ENCODE assay signal across 8 mouse cellular contexts in the genomic region with DNA sequence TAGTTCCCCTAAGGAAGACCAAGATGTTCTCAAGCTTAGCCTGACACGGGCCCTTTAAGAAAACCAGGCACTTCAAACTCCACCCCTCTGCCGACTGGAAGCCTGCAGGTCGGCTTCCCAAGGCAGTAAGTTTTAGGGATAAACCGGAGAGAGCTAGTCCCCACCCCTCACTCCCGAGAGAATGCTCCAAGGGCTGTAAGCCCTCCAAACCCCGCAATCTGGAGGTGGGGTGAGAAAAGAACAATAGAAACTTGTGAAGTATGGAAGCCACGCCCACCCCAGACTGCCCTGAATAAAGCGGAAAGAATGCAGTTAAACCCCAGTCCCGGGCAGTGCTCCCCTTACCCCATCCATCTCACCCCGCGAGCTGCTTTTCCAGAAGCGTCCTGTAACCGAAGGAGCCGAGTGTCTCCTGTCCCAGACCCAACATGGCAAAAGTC. TPM values are rescaled to one million over a fixed set of nuclear protein-coding genes. Genes with fewer than 3 reads are reported as not detected.
DNase-seq lines count a peak whose midpoint lies in the region; ATAC-seq lines count a peak whose summit lies in the region.

No protein-coding gene starts in this region.

- H3K4me2 ChIP-seq in intestine, embryonic 15.5 days (replicated peaks), result peak overlapping the region; percentile 83
- H3K4me2 ChIP-seq in liver, embryonic 16.5 days (ENCODE audit: low read depth, low read length), result peak overlapping the region; percentile 94
- peak overlapping the region; percentile 50 for H3K4me2 ChIP-seq in neural tube, embryonic 11.5 days (ENCODE audit: low read depth)

- peak; percentile 28 for ATAC-seq in intestine, embryonic 15.5 days
- no peak for ATAC-seq in liver, embryonic 16.5 days (ENCODE audit: low read depth)
- 0 out of 2 replicates have a peak, but pooled peaks have one; percentile 16 for ATAC-seq in neural tube, embryonic 11.5 days (ENCODE audit: insufficient read depth, low FRiP score, low TSS enrichment)

- 0% methylated on average over 14 of the region's 14 CpGs for WGBS in intestine, embryonic 15.5 days
- WGBS in liver, embryonic 16.5 days (ENCODE audit: insufficient replicate concordance), result 0% methylated on average over 14 of the region's 14 CpGs
- WGBS in neural tube, embryonic 11.5 days, result 0% methylated on average over 14 of the region's 14 CpGs

- H3K4me1 ChIP-seq in intestine, embryonic 15.5 days (replicated peaks), result peaks cover 12% of the 10 kb centered on the region
- H3K4me1 ChIP-seq in liver, embryonic 16.5 days (ENCODE audit: control insufficient read depth, low read depth, low read length), result peaks cover 43% of the 10 kb centered on the region
- H3K4me1 ChIP-seq in neural tube, embryonic 11.5 days (ENCODE audit: control insufficient read depth, insufficient read depth, low read length), result peaks cover 18% of the 10 kb centered on the region

- peak overlapping the region; percentile 55 for H3K4me3 ChIP-seq in intestine, embryonic 15.5 days (replicated peaks)
- H3K4me3 ChIP-seq in liver, embryonic 16.5 days (ENCODE audit: low read depth, low read length), result peak overlapping the region; percentile 91
- H3K4me3 ChIP-seq in neural tube, embryonic 11.5 days (ENCODE audit: low read depth, low read length), result peak overlapping the region; percentile 38

- H3K9ac ChIP-seq in intestine, embryonic 15.5 days, result peak overlapping the region; percentile 45
- peak overlapping the region; percentile 88 for H3K9ac ChIP-seq in liver, embryonic 16.5 days (ENCODE audit: low read depth, low read length)
- H3K9ac ChIP-seq in neural tube, embryonic 11.5 days (ENCODE audit: low read length), result peak overlapping the region; percentile 26

- H3K27me3 ChIP-seq in intestine, embryonic 15.5 days (replicated peaks), result no peaks in the 10 kb centered on the region
- H3K27me3 ChIP-seq in liver, embryonic 16.5 days (ENCODE audit: control insufficient read depth, insufficient read depth, low read depth, low read length), result no peaks in the 10 kb centered on the region
- no peaks in the 10 kb centered on the region for H3K27me3 ChIP-seq in neural tube, embryonic 11.5 days (ENCODE audit: control insufficient read depth, insufficient read depth, low read length)

- no peaks in the 10 kb centered on the region for H3K36me3 ChIP-seq in intestine, embryonic 15.5 days
- no peaks in the 10 kb centered on the region for H3K36me3 ChIP-seq in liver, embryonic 16.5 days (ENCODE audit: control insufficient read depth, insufficient read depth)
- H3K36me3 ChIP-seq in neural tube, embryonic 11.5 days (ENCODE audit: control insufficient read depth, insufficient read depth, low read length), result no peaks in the 10 kb centered on the region

- peak; percentile 28 for DNase-seq in right cerebral cortex, postnatal 25 days
- DNase-seq in right cerebral cortex, postnatal 14 days, result no peak
- peak; percentile 79 for DNase-seq in embryo, embryonic 11 days
- peak; percentile 32 to 55 for DNase-seq in gastrocnemius, postnatal 4 days (ENCODE audit: low spot score in 2 of 2)
- DNase-seq in neural tube, embryonic 11.5 days (ENCODE audit: low spot score), result peak; percentile 70
- peak; percentile 58 for DNase-seq in thymus, postnatal 10 days (ENCODE audit: low spot score in 2 of 2)

- H3K27ac ChIP-seq in intestine, embryonic 15.5 days, result peak overlapping the region; percentile 90
- peak overlapping the region; percentile 80 for H3K27ac ChIP-seq in liver, embryonic 16.5 days (ENCODE audit: low read length)
- no peak overlapping the region; the same call in 1 of the 2 replicates for H3K27ac ChIP-seq in neural tube, embryonic 11.5 days (ENCODE audit: low read depth, low read length)

- no peaks in the 10 kb centered on the region for H3K9me3 ChIP-seq in intestine, embryonic 15.5 days
- H3K9me3 ChIP-seq in liver, embryonic 16.5 days (replicated peaks; ENCODE audit: control insufficient read depth, low read length), result no peaks in the 10 kb centered on the region
- H3K9me3 ChIP-seq in neural tube, embryonic 11.5 days (ENCODE audit: control insufficient read depth, low read length), result no peaks in the 10 kb centered on the region

RNA-seq across cellular contexts. Expression of a gene that starts 1.9 kb away (rescaled TPM):
- 10 to 100 TPM; 65.3 to 73.4 TPM for total RNA-seq in gastrocnemius, postnatal 4 days (2021)
- polyA plus RNA-seq in intestine, embryonic 15.5 days (2015; fragmentation: Nextera tagmentation; extraction: Ambion mirVana), result 13.5 and 14.0 TPM in 2 replicates
- 5.8 and 6.0 TPM in 2 replicates for polyA plus RNA-seq in liver, embryonic 16.5 days (2015; fragmentation: Nextera tagmentation; extraction: Ambion mirVana)
- 21.6 and 23.4 TPM in 2 replicates for polyA plus RNA-seq in neural tube, embryonic 11.5 days (2014; fragmentation: Nextera tagmentation; extraction: Ambion mirVana)

Comparison
In these comparisons a context has a peak if more than half of its experiments do, and no peak if none do; other contexts are left out.
1. H3K4me3 ChIP-seq: peak in every context shown above with its lines; median percentile 91 in liver, embryonic 16.5 days; 55 in intestine, embryonic 15.5 days; 38 in neural tube, embryonic 11.5 days.
2. H3K9ac ChIP-seq: peak in every context shown above with its lines; median percentile 88 in liver, embryonic 16.5 days; 45 in intestine, embryonic 15.5 days; 26 in neural tube, embryonic 11.5 days.